Mouse (Mus musculus): ENCODE data around the gene Lrrc66. TPM values are rescaled to one million over a fixed set of nuclear protein-coding genes. Genes with fewer than 3 reads are reported as not detected.

The Lrrc66 gene
- polyA plus RNA-seq, 1 experiment from 2014 or later = 2.6 TPM

DNA sequence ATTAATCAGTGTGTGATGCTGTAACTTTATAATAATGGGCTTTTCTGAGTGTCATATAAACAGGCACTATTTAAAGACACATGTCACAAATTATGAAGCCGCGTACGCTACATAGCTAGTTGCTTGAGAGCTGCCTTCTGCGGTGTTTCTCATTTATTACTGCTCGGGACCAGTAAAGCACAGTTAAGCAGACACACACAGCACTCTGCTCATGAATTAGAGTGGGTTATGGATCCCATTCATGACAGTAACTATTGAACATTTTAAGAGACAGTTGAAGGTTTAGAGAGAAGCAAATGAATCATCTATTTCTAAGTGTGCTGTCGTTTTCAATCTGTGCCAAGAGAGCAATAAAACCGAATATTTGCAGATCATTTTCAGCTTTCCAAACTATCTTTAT is 5.5 kb downstream of the Lrrc66 start:
- H3K9ac ChIP-seq (ENCODE audit: low read length) = no peak overlapping the region
- H3K4me2 ChIP-seq (ENCODE audit: low read depth, low read length) = no peak overlapping the region
- H3K4me1 ChIP-seq (ENCODE audit: control insufficient read depth, insufficient read depth, low read length) = no peaks in the 10 kb centered on the region
- no peaks in the 10 kb centered on the region for H3K27me3 ChIP-seq (ENCODE audit: control insufficient read depth, insufficient read depth, low read length)
- WGBS = 91% methylated on average over 7 of the region's 7 CpGs
- no peak for ATAC-seq (ENCODE audit: insufficient read depth, low FRiP score)
- H3K27ac ChIP-seq (ENCODE audit: low read length) = no peak overlapping the region
- no peak overlapping the region for H3K4me3 ChIP-seq (replicated peaks; ENCODE audit: low read length)
- no peaks in the 10 kb centered on the region for H3K36me3 ChIP-seq (ENCODE audit: control insufficient read depth, insufficient read depth, low read length)
- no peaks in the 10 kb centered on the region for H3K9me3 ChIP-seq (replicated peaks; ENCODE audit: control insufficient read depth, low read length)

DNA sequence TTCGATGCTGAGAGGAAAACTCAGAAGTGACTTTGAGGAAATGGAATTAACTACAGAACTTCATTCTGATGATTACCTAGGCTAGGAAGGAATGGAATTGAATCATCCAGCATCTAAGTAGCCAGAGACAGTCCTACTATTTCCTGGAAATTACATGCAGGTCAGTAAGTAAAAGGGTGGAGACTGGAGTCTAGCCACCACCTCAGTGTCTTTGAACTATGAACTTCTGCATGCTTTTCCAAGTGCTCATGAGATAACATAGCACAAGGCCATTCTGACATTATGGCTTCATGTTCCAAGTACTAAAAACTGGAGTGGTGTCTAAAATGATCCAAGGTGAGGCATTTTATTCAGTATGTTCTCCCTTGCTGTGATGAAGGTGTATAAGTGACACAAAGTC is 6.8 kb downstream of the Lrrc66 start:
- no peaks in the 10 kb centered on the region for H3K36me3 ChIP-seq (ENCODE audit: control insufficient read depth, insufficient read depth, low read length)
- H3K9ac ChIP-seq (ENCODE audit: low read length) = no peak overlapping the region
- no peaks in the 10 kb centered on the region for H3K4me1 ChIP-seq (ENCODE audit: control insufficient read depth, insufficient read depth, low read length)
- H3K27me3 ChIP-seq (ENCODE audit: control insufficient read depth, insufficient read depth, low read length) = no peaks in the 10 kb centered on the region
- H3K4me3 ChIP-seq (replicated peaks; ENCODE audit: low read length) = no peak overlapping the region
- no peak overlapping the region for H3K4me2 ChIP-seq (ENCODE audit: low read depth, low read length)
- no peaks in the 10 kb centered on the region for H3K9me3 ChIP-seq (replicated peaks; ENCODE audit: control insufficient read depth, low read length)
- ATAC-seq (ENCODE audit: insufficient read depth, low FRiP score) = no peak
- no peak overlapping the region for H3K27ac ChIP-seq (ENCODE audit: low read length)
- 65% methylated on average over 1 of the region's 1 CpGs for WGBS

GRCm38 (mm10) chr5:73618969-73619368 is 13.4 kb downstream of the Lrrc66 start:
- no peaks in the 10 kb centered on the region for H3K4me1 ChIP-seq (ENCODE audit: control insufficient read depth, insufficient read depth, low read length)
- no peak overlapping the region for H3K9ac ChIP-seq (ENCODE audit: low read length)
- no peaks in the 10 kb centered on the region for H3K9me3 ChIP-seq (replicated peaks; ENCODE audit: control insufficient read depth, low read length)
- no peak overlapping the region for H3K27ac ChIP-seq (ENCODE audit: low read length)
- no peaks in the 10 kb centered on the region for H3K27me3 ChIP-seq (ENCODE audit: control insufficient read depth, insufficient read depth, low read length)
- H3K4me3 ChIP-seq (replicated peaks; ENCODE audit: low read length) = no peak overlapping the region
- H3K36me3 ChIP-seq (ENCODE audit: control insufficient read depth, insufficient read depth, low read length) = no peaks in the 10 kb centered on the region
- 67% methylated on average over 1 of the region's 1 CpGs for WGBS
- no peak for ATAC-seq (ENCODE audit: insufficient read depth, low FRiP score)
- no peak overlapping the region for H3K4me2 ChIP-seq (ENCODE audit: low read depth, low read length)

DNA sequence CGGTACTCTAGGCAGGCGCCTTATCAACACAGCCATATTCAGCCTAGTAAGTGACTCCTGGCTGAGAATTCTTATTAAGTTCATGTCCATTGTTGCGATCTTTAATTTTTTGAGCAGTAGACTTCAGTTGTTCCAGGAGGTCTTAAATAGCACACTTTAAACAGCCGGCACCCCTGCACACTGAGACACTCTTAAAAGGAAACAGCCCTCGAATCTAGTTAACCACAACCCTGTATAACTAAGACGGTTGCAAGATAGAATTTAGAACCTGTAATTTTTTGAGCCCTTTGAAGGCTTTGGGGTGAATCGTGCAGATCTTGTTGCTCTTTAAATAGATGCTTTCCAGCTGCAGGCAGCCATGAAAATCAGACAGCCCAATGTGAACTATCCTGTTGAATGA is 17.1 kb downstream of the Lrrc66 start:
- H3K36me3 ChIP-seq (ENCODE audit: control insufficient read depth, insufficient read depth, low read length) = no peaks in the 10 kb centered on the region
- no peak overlapping the region for H3K9ac ChIP-seq (ENCODE audit: low read length)
- no peak for ATAC-seq (ENCODE audit: insufficient read depth, low FRiP score)
- no peaks in the 10 kb centered on the region for H3K4me1 ChIP-seq (ENCODE audit: control insufficient read depth, insufficient read depth, low read length)
- no peak overlapping the region for H3K4me3 ChIP-seq (replicated peaks; ENCODE audit: low read length)
- H3K27me3 ChIP-seq (ENCODE audit: control insufficient read depth, insufficient read depth, low read length) = no peaks in the 10 kb centered on the region
- no peaks in the 10 kb centered on the region for H3K9me3 ChIP-seq (replicated peaks; ENCODE audit: control insufficient read depth, low read length)
- no peak overlapping the region for H3K4me2 ChIP-seq (ENCODE audit: low read depth, low read length)
- WGBS = 75% methylated on average over 7 of the region's 7 CpGs
- no peak overlapping the region for H3K27ac ChIP-seq (ENCODE audit: low read length)

DNA sequence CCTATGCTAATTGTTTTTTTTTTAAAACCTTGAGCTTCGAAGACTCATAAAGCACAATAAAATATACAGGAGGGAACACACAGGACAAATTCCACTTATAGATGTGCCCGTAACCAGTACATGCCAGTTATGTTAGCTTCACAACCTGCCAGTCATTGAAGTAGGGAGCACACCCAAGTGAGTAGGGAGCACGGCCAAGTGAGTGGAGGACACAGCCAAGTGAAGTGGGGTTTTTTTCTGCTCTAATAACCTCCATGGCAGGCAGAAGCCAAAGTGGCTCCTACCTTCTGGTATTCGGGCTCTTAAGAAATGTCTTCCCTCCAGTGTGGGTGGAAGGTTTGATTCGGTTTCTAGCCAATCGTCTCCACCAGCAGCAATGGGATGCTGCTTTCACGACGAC is 19.0 kb downstream of the Lrrc66 start:
- 86% methylated on average over 8 of the region's 8 CpGs for WGBS
- Histone ChIP-seq H3K27ac (ENCODE audit: low read length) (no peak overlapping the region), H3K9ac (ENCODE audit: low read length) (no peak overlapping the region), H3K36me3 (ENCODE audit: control insufficient read depth, insufficient read depth, low read length) (no peaks in the 10 kb centered on the region), H3K4me2 (ENCODE audit: low read depth, low read length) (no peak overlapping the region), H3K27me3 (ENCODE audit: control insufficient read depth, insufficient read depth, low read length) (no peaks in the 10 kb centered on the region), H3K4me1 (ENCODE audit: control insufficient read depth, insufficient read depth, low read length) (no peaks in the 10 kb centered on the region), H3K4me3 (replicated peaks; ENCODE audit: low read length) (no peak overlapping the region), H3K9me3 (replicated peaks; ENCODE audit: control insufficient read depth, low read length) (no peaks in the 10 kb centered on the region)
- ATAC-seq (ENCODE audit: insufficient read depth, low FRiP score) = no peak

GRCm38 (mm10) chr5:73611071-73611470 is 21.3 kb downstream of the Lrrc66 start:
- no peaks in the 10 kb centered on the region for H3K4me1 ChIP-seq (ENCODE audit: control insufficient read depth, insufficient read depth, low read length)
- H3K4me3 ChIP-seq (replicated peaks; ENCODE audit: low read length) = no peak overlapping the region
- WGBS = 94% methylated on average over 4 of the region's 4 CpGs

GRCm38 (mm10) chr5:73604964-73605363 is 27.4 kb downstream of the Lrrc66 start:
- no peak overlapping the region for H3K27ac ChIP-seq (ENCODE audit: low read length)
- no peaks in the 10 kb centered on the region for H3K4me1 ChIP-seq (ENCODE audit: control insufficient read depth, insufficient read depth, low read length)
- no peaks in the 10 kb centered on the region for H3K27me3 ChIP-seq (ENCODE audit: control insufficient read depth, insufficient read depth, low read length)
- ATAC-seq (ENCODE audit: insufficient read depth, low FRiP score) = no peak
- H3K36me3 ChIP-seq (ENCODE audit: control insufficient read depth, insufficient read depth, low read length) = no peaks in the 10 kb centered on the region
- no peak overlapping the region for H3K4me2 ChIP-seq (ENCODE audit: low read depth, low read length)
- no peaks in the 10 kb centered on the region for H3K9me3 ChIP-seq (replicated peaks; ENCODE audit: control insufficient read depth, low read length)
- 83% methylated on average over 6 of the region's 6 CpGs for WGBS
- no peak overlapping the region for H3K9ac ChIP-seq (ENCODE audit: low read length)
- no peak overlapping the region for H3K4me3 ChIP-seq (replicated peaks; ENCODE audit: low read length)

More at GRCm38 (mm10) chr5:73611071-73611470, 21.3 kb downstream of the Lrrc66 start:
- Histone ChIP-seq H3K27ac (ENCODE audit: low read length) (no peak overlapping the region), H3K9me3 (replicated peaks; ENCODE audit: control insufficient read depth, low read length) (no peaks in the 10 kb centered on the region), H3K27me3 (ENCODE audit: control insufficient read depth, insufficient read depth, low read length) (no peaks in the 10 kb centered on the region), H3K4me2 (ENCODE audit: low read depth, low read length) (no peak overlapping the region), H3K36me3 (ENCODE audit: control insufficient read depth, insufficient read depth, low read length) (no peaks in the 10 kb centered on the region), H3K9ac (ENCODE audit: low read length) (no peak overlapping the region)
- no peak for ATAC-seq (ENCODE audit: insufficient read depth, low FRiP score)

- Histone ChIP-seq H3K9ac (ENCODE audit: low read length) (no peak overlapping the region), H3K9me3 (replicated peaks; ENCODE audit: control insufficient read depth, low read length) (no peaks in the 10 kb centered on the region), H3K4me3 (replicated peaks; ENCODE audit: low read length) (no peak overlapping the region), H3K4me1 (ENCODE audit: control insufficient read depth, insufficient read depth, low read length) (no peaks in the 10 kb centered on the region), H3K4me2 (ENCODE audit: low read depth, low read length) (no peak overlapping the region), H3K27ac (ENCODE audit: low read length) (no peak overlapping the region), H3K36me3 (ENCODE audit: control insufficient read depth, insufficient read depth, low read length) (no peaks in the 10 kb centered on the region), H3K27me3 (ENCODE audit: control insufficient read depth, insufficient read depth, low read length) (no peaks in the 10 kb centered on the region)
- WGBS = 90% methylated on average over 6 of the region's 6 CpGs
- no peak for ATAC-seq (ENCODE audit: insufficient read depth, low FRiP score)
Observed at GRCm38 (mm10) chr5:73604542-73604941, 27.8 kb downstream of the Lrrc66 start.

DNA sequence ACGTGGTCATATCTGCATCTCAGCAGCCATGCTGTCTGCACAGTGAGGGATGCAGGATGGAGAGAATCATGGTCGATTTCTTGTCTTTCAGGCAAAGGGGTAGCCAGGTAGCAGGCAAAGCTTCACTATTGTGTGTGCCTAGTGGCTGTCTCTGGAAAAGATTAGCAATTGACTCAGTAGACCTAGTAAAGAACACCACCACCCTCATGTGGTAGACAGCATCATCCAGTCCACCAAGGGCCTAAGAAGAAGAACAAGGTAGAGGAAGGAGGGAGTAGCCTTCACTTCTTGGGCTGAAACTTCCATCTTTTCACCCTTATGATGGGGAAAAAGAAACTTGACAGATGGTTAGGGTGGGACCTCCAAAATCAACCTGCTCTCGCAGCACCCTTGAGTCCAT is 29.5 kb downstream of the Lrrc66 start:
- no peak for ATAC-seq (ENCODE audit: insufficient read depth, low FRiP score)
- WGBS = 77% methylated on average over 3 of the region's 3 CpGs

DNA sequence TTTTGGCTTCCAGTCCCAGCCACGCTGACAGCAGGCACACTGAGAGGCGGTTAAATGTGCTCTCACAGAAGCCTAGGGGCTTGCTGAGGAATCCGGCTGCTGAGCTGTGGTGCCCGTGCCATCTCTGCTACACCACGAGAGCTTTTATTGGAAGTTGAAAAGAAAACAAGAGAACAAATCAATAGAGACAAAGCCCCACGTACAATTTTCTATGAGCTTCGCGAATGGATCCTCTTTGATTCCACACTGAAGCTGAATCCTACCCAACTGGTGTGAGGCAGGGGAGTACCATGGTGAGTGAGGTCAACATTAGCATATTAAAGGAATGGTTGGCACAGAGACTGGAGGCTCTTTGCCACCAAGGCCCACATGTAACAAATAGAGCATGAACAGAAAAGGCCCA is 31.0 kb downstream of the Lrrc66 start:
- H3K4me3 ChIP-seq (replicated peaks; ENCODE audit: low read length) = no peak overlapping the region
- no peaks in the 10 kb centered on the region for H3K9me3 ChIP-seq (replicated peaks; ENCODE audit: control insufficient read depth, low read length)
- H3K27ac ChIP-seq (ENCODE audit: low read length) = no peak overlapping the region
- H3K27me3 ChIP-seq (ENCODE audit: control insufficient read depth, insufficient read depth, low read length) = no peaks in the 10 kb centered on the region
- no peak overlapping the region for H3K9ac ChIP-seq (ENCODE audit: low read length)
- H3K4me1 ChIP-seq (ENCODE audit: control insufficient read depth, insufficient read depth, low read length) = no peaks in the 10 kb centered on the region
- 68% methylated on average over 8 of the region's 8 CpGs for WGBS
- H3K4me2 ChIP-seq (ENCODE audit: low read depth, low read length) = no peak overlapping the region
- no peak for ATAC-seq (ENCODE audit: insufficient read depth, low FRiP score)
- no peaks in the 10 kb centered on the region for H3K36me3 ChIP-seq (ENCODE audit: control insufficient read depth, insufficient read depth, low read length)

More for the DNA sequence above, 29.5 kb downstream of the Lrrc66 start:
- Histone ChIP-seq H3K4me2 (ENCODE audit: low read depth, low read length) (no peak overlapping the region), H3K36me3 (ENCODE audit: control insufficient read depth, insufficient read depth, low read length) (no peaks in the 10 kb centered on the region), H3K9ac (ENCODE audit: low read length) (no peak overlapping the region), H3K9me3 (replicated peaks; ENCODE audit: control insufficient read depth, low read length) (no peaks in the 10 kb centered on the region), H3K27me3 (ENCODE audit: control insufficient read depth, insufficient read depth, low read length) (no peaks in the 10 kb centered on the region), H3K27ac (ENCODE audit: low read length) (no peak overlapping the region), H3K4me1 (ENCODE audit: control insufficient read depth, insufficient read depth, low read length) (no peaks in the 10 kb centered on the region), H3K4me3 (replicated peaks; ENCODE audit: low read length) (no peak overlapping the region)
